Mouse (Mus musculus): ENCODE data around the gene Gucy1a1.

DNA sequence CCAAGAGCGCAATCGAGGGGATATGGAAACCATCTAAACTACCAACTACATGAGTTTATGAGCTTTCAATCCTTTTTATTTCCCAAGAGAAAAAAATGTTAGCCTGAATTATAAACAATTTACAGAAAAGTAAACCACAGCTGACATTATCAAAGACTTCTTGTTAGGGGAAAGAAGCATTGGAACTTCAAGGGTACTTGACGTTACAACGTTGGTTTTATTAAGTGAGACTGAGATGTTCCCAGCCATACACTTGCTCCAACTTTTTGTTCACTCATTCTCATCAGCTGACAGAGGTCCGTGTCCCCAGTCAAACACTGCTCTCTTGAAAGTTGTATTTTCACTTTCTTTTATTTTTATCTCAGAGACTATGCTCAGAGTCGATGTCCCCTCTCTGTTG is 101.9 kb downstream of the Gucy1a1 start:
- TF ChIP-seq POLR2A (IDR thresholded peaks at IDR 0.05; ENCODE audit: extremely low read depth, insufficient read depth, low read length) (no peak), CTCF (IDR thresholded peaks at IDR 0.05; ENCODE audit: extremely low read depth, insufficient read depth, low read length) (no peak)

All from cortical plate, adult 2 months (tissue).